Mouse (Mus musculus) heart, postnatal 0 days (tissue): Measurements from ENCODE around the gene Hk1.

Experiments used
- CTCF ChIP-seq: IDR thresholded peaks from 2 replicates; pipeline ENCODE4 v1.5.1; 2016; ENCODE audit warnings: antibody characterized with exemption, control low read depth, low read depth
- EP300 ChIP-seq: IDR thresholded peaks from 2 replicates; pipeline ENCODE4 v1.6.1; 2016; ENCODE audit warnings: antibody characterized with exemption, low read depth

GRCm38 (mm10) chr10:62313140-62313539, 66.6 kb downstream of the Hk1 start:
- no peak for TF ChIP-seq CTCF
- no peak for TF ChIP-seq EP300
